Mouse (Mus musculus) heart, embryonic 16.5 days (tissue): ENCODE results near the gene Trpm8. TPM values are rescaled to one million over a fixed set of nuclear protein-coding genes. Genes with fewer than 3 reads are reported as not detected.

Source experiments
- ATAC-seq: fragments of 200-750 bp; cut with Nextera tagmentation; replicated peaks from 2 replicates; pipeline ENCODE4 v1.8.0; 2017; ENCODE audit warnings: moderate number of reproducible peaks; ENCODE audit not compliant: insufficient read depth, low FRiP score; ENCODE audit errors: extremely low read depth
- H3K27ac ChIP-seq: fragments of 300-500 bp; sonication (generic); 2 replicates; pipeline ENCODE4 v1.5.1; 2014; ENCODE audit warnings: mild to moderate bottlenecking, low read length, control low read depth, moderate library complexity
- H3K27me3 ChIP-seq: fragments of 300-500 bp; sonication (generic); 2 replicates; pipeline ENCODE4 v1.6.1; 2014; ENCODE audit warnings: low read length, mixed read lengths; ENCODE audit not compliant: control insufficient read depth, insufficient read depth
- H3K36me3 ChIP-seq: fragments of 300-500 bp; sonication (generic); 2 replicates; pipeline ENCODE4 v1.6.1; 2014; ENCODE audit not compliant: control insufficient read depth, insufficient read depth
- H3K4me1 ChIP-seq: fragments of 300-500 bp; sonication (generic); 2 replicates; pipeline ENCODE4 v1.6.1; 2014; ENCODE audit warnings: low read length, mixed read lengths; ENCODE audit not compliant: control insufficient read depth, insufficient read depth
- H3K4me2 ChIP-seq: fragments of 300-500 bp; sonication (generic); 2 replicates; pipeline ENCODE4 v1.6.1; 2014; ENCODE audit warnings: low read depth, mild to moderate bottlenecking, control low read depth, low read length
- H3K4me3 ChIP-seq: fragments of 300-500 bp; sonication (generic); 2 replicates; pipeline ENCODE4 v1.5.1; 2014; ENCODE audit warnings: mild to moderate bottlenecking, control low read depth, low read length
- H3K9ac ChIP-seq: fragments of 300-500 bp; sonication (generic); 2 replicates; pipeline ENCODE4 v1.6.1; 2014; ENCODE audit warnings: low read length, control low read depth
- H3K9me3 ChIP-seq: fragments of 300-500 bp; sonication (generic); replicated peaks from 2 replicates; pipeline ENCODE4 v1.6.1; 2016; ENCODE audit warnings: low read length; ENCODE audit not compliant: control insufficient read depth
- WGBS: fragments of 180-500 bp; shearing (Covaris S2); extraction: QIAGEN DNeasy Blood & Tissue Kit; methylation state at CpG from one replicate; pipeline ENCODE4 v1.1.7; 2014; 5-methylcytosine and 5-hydroxymethylcytosine counted together
- polyA plus RNA-seq: library from polyadenylated mRNA; unstranded; fragments of >200 nt; fragmentation: Nextera tagmentation; extraction: Ambion mirVana; gene quantifications from 2 replicates; pipeline ENCODE4 v1.2.1, GENCODE M21; 2015

The Trpm8 gene
- polyA plus RNA-seq, 1 experiment from 2014 or later, result not detected

GRCm38 (mm10) chr1:88406078-88406806 lies 128.8 kb downstream of the Trpm8 start:
- no peak overlapping the region for H3K4me2 ChIP-seq
- no peaks in the 10 kb centered on the region for H3K9me3 ChIP-seq
- H3K27me3 ChIP-seq, result no peaks in the 10 kb centered on the region
- H3K27ac ChIP-seq, result no peak overlapping the region
- H3K4me3 ChIP-seq, result no peak overlapping the region
- H3K36me3 ChIP-seq, result no peaks in the 10 kb centered on the region
- no peaks in the 10 kb centered on the region for H3K4me1 ChIP-seq
- H3K9ac ChIP-seq, result no peak overlapping the region
- 69% methylated on average over 12 of the region's 12 CpGs for WGBS
- no peak for ATAC-seq

- Histone ChIP-seq H3K36me3 (no peaks in the 10 kb centered on the region), H3K4me2 (no peak within 1 kb of the TSS), H3K27ac (no peak within 1 kb of the TSS), H3K9me3 (no peaks in the 10 kb centered on the region), H3K4me1 (no peaks in the 10 kb centered on the region), H3K4me3 (no peak within 1 kb of the TSS), H3K27me3 (no peaks in the 10 kb centered on the region), H3K9ac (no peak within 1 kb of the TSS)
- WGBS, result 59% methylated on average over 5 of the region's 5 CpGs
- no peak for ATAC-seq
These were observed 129.3 kb downstream of the Trpm8 start, which contains the start of gene Spp2 for GRCm38 (mm10) chr1:88406807-88407198. Gene Spp2, plus strand, starts transcription at chr1:88406961.

DNA sequence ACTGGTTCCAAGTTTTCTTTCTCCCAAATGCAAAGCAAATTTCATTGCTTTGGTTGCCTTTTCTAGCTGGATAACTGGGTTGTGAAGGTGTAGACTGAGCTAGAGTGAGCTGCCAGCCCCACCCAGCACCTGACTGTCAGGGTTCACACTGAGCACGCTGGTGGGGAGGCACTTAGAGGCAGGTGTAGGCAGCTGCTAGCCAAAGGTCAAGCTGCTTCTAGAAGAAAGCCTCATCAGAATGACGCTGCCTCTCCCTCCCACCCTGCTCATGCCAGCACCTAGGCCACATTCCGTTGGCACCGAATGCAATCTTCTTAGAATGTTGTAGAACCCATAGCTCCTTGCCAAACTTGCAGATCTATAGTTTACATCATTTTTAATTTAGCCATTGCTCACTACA lies 130.9 kb downstream of the Trpm8 start:
- whole genome bisulfite sequencing, result 81% methylated on average over 4 of the region's 4 CpGs
- H3K27me3 ChIP-seq, result no peaks in the 10 kb centered on the region
- no peak overlapping the region for H3K27ac ChIP-seq
- H3K36me3 ChIP-seq, result no peaks in the 10 kb centered on the region
- H3K9me3 ChIP-seq, result no peaks in the 10 kb centered on the region
- ATAC-seq, result no peak
- H3K4me2 ChIP-seq, result no peak overlapping the region
- H3K4me3 ChIP-seq, result no peak overlapping the region
- no peaks in the 10 kb centered on the region for H3K4me1 ChIP-seq
- no peak overlapping the region for H3K9ac ChIP-seq

GRCm38 (mm10) chr1:88412013-88412412 lies 134.6 kb downstream of the Trpm8 start:
- H3K4me3 ChIP-seq, result no peak overlapping the region
- no peaks in the 10 kb centered on the region for H3K36me3 ChIP-seq
- no peaks in the 10 kb centered on the region for H3K4me1 ChIP-seq
- ATAC-seq, result no peak
- WGBS, result 75% methylated on average over 5 of the region's 5 CpGs
- no peak overlapping the region for H3K9ac ChIP-seq
- H3K27me3 ChIP-seq, result no peaks in the 10 kb centered on the region
- H3K4me2 ChIP-seq, result no peak overlapping the region
- no peaks in the 10 kb centered on the region for H3K9me3 ChIP-seq
- H3K27ac ChIP-seq, result no peak overlapping the region

DNA sequence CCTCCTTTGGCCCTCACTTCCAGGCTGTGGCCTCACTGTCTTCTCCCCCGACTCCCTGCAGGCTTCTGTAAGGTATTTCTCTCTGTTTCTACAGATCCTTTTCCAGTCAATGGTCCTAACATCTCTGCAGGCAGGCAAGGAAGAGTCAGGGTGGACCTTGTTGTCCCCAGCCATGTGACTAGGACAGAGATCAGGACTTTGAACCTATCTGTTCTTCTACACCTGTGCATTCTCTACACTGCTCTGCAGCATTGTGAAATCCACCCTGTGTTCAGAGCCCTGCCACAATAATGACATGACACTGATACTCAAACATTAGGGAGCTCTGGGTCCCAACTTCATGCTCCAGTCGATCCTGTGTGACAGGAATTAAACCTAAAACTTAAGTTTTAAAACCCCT lies 141.5 kb downstream of the Trpm8 start:
- Histone ChIP-seq H3K4me2 (no peak overlapping the region), H3K4me1 (no peaks in the 10 kb centered on the region), H3K9me3 (no peaks in the 10 kb centered on the region), H3K9ac (no peak overlapping the region), H3K4me3 (no peak overlapping the region), H3K27ac (no peak overlapping the region), H3K27me3 (no peaks in the 10 kb centered on the region), H3K36me3 (no peaks in the 10 kb centered on the region)
- 65% methylated on average over 2 of the region's 2 CpGs for WGBS
- ATAC-seq, result no peak

GRCm38 (mm10) chr1:88422045-88422444 lies 144.6 kb downstream of the Trpm8 start:
- no peaks in the 10 kb centered on the region for H3K36me3 ChIP-seq
- no peaks in the 10 kb centered on the region for H3K4me1 ChIP-seq
- H3K27ac ChIP-seq, result no peak overlapping the region
- no peaks in the 10 kb centered on the region for H3K9me3 ChIP-seq
- WGBS, result 78% methylated on average over 10 of the region's 10 CpGs
- no peaks in the 10 kb centered on the region for H3K27me3 ChIP-seq
- H3K9ac ChIP-seq, result no peak overlapping the region
- ATAC-seq, result no peak
- H3K4me2 ChIP-seq, result no peak overlapping the region
- no peak overlapping the region for H3K4me3 ChIP-seq

- Histone ChIP-seq H3K27ac (no peak overlapping the region), H3K4me2 (no peak overlapping the region), H3K9ac (no peak overlapping the region), H3K4me1 (no peaks in the 10 kb centered on the region), H3K27me3 (no peaks in the 10 kb centered on the region), H3K9me3 (no peaks in the 10 kb centered on the region), H3K4me3 (no peak overlapping the region), H3K36me3 (no peaks in the 10 kb centered on the region)
- 63% methylated on average over 7 of the region's 7 CpGs for WGBS
- no peak for ATAC-seq
These were observed 145.5 kb downstream of the Trpm8 start for GRCm38 (mm10) chr1:88422846-88423395.

DNA sequence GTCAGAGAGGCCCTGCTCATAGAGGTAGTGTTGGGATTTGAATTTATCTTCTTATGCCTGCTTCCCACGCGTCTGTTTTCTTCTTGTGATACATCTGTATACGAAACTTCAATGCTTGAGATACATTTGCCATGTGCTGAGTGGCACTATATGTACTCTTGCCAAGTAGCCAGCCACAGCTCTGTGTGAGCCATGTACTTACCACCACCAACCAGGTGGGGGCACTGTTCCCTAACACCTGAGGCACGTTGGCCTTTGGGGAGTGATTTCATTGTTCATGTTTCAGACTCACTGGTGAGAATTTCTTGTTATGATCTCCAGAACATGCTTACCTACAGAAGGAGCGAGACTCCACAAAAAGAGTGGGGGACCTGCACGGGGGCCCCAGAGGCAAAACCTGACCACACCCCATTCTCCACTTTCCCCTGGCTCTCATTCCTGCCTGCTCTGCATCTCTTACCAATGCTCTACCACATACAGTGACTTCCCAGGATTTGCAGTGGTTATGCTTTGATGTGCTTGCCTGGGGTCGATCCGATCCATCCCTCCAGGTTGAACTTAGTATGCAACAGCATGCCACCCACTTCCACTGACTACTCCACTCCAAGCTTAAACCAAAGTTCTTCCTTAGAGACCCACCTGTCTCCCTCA lies 147.3 kb downstream of the Trpm8 start:
- ATAC-seq, result no peak; the same call in 1 of the 2 replicates
- Histone ChIP-seq H3K4me3 (no peak overlapping the region), H3K4me2 (no peak overlapping the region), H3K27me3 (no peaks in the 10 kb centered on the region), H3K9me3 (no peaks in the 10 kb centered on the region), H3K9ac (no peak overlapping the region), H3K4me1 (no peaks in the 10 kb centered on the region), H3K36me3 (no peaks in the 10 kb centered on the region), H3K27ac (no peak overlapping the region)
- WGBS, result 20% methylated on average over 8 of the region's 8 CpGs

DNA sequence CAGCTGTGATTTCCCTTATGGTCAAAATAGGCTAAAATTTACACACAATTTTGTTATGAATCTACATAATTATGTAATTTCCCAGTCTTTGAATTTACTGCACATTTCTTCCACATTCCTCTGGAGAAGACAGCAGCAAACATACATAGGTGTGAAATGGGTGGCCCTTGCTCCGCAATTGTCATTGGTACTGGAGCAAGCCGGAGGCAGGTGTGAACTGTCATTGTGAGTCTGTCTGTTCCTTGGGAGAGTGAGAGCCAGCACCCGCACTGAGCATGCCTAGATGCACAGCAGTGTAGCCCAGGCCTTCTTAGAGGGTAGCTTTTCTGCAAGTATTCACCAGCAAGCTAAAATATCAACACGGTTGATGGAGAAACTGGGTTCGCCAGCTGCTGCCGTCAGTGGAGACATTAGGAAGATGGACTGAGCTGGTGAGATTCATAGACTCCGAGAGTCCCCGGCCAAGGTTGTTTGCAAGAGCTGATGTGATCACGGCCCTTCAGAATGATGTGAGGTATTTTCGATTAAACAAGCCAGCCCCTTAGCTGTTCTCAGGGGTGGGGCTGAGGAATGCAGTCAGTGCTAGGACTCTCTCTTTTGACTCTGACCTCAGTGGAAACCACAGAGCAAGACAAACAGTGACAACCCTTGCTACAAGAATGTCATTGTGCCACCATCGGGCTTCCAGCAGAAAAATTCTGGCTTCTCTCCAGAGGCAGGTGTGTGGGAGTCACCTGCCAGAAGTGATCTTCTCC lies 150.7 kb downstream of the Trpm8 start:
- Histone ChIP-seq H3K4me3 (no peak overlapping the region), H3K9me3 (no peaks in the 10 kb centered on the region), H3K27ac (no peak overlapping the region), H3K27me3 (no peaks in the 10 kb centered on the region), H3K36me3 (no peaks in the 10 kb centered on the region), H3K4me1 (no peaks in the 10 kb centered on the region), H3K9ac (no peak overlapping the region), H3K4me2 (no peak overlapping the region)
- ATAC-seq, result no peak
- 59% methylated on average over 11 of the region's 11 CpGs for WGBS
